Mouse (Mus musculus) cerebellum, postnatal 10 days (tissue): ENCODE data around the gene Tas2r102.

Source experiments
- DNase-seq, 2 experiments: peaks; one replicate each; pipeline ENCODE4 v3.0.0; 2021; ENCODE audit warnings: mixed read lengths in 2 of 2

The Tas2r102 gene

DNA sequence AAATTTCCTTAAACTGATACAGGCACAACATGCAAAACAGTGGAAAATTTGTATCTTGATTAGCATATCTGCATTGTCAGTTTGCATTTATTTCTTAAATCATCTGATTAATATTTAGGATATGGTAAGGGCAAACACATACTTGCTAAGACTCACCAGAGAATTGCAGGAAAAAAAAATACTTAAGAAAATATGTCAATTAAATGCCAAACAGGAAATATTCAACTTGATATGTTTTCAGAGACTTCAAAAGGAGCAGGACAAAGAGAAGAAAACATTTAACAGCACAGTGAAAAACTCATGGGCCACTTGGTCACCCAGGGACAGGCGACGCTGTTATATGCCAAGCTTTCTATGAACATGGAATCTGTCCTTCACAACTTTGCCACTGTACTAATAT, at the start of gene Tas2r102:
TSS of gene Tas2r102 (plus strand) at position 301 of the 400 bp plus-strand sequence.
- DNase-seq = no peak

DNA sequence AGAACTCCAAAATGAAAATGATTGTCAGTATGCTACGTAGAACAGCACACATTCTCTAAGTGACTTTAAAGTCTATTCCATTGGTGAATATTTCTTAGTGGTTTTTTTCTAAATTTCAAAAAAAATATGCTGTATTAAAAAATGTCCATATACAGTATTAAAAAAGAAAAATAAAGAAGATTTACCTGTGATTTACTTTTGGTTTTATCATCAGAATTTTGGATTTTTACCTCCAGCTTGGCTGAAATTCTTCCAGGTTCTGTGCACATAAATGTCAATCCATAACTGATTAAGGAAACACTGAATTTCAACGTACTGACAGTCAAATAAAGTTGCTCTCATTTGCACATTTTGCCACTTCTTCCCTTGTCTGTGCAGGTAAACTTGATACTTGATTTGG, 24.0 kb upstream of the Tas2r102 start, which contains the start of gene Tas2r115:
TSS of gene Tas2r115 (minus strand) at position 101 of the 400 bp plus-strand sequence.
- DNase-seq = no peak

DNA sequence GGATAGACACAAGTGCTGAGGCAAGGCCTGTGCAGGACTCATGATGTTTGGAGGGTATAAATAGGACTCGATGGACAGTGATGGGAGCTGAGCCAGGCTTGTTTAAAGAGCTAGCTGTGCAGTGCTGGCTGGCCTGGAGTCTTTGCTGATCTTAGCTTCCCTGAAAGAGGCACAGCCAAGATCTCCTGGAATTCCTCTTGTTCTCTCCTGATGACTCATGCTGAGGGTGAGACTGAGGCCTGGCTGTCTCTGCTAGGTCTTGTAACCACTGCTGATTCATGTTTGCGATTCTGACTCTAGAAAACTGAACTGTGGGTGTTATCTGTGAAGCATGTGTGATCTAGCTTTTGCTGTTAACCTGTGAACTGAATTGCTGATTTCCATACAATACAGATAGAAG, 11.7 kb upstream of the Tas2r102 start:
- no peak for DNase-seq

DNA sequence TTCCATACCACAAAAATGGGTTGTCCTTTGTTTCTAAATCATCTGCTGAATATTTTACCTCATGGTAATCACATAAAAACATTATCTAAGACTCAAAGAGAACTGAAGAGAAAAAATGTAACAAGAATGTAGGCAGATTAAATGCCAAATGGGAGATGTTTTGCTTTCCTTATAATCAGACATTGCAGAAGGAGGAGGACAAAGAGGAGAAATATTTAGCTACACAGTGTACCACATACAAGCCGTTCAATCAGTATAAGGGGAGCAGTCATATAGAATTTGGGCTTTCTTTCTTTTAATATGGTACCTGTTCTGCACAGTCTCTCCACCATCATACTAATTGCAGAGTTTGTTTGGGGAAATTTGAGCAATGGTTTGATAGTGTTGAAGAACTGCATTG, 7.5 kb upstream of the Tas2r102 start, which contains the start of gene Tas2r124:
TSS of gene Tas2r124 (plus strand) at position 301 of the 400 bp plus-strand sequence.
- no peak for DNase-seq

DNA sequence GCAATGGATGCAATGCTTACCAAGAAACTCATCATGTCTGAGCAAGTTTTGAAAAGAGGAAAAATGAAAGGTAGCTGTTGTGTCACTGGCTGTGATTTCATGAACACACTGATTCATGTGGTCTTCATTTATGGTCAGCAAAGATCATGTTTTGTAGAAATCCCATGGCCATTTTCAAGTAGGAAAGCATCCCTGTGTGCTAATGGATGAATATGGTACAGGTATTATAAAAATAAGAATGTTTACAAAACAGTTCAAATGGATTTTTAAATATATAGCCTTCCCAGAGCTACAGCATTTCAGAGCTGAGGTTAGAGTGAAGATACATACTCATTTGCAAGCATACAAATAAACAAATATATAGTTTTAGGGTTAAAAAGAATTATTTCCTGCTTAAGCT, 16.1 kb downstream of the Tas2r102 start, which contains the start of gene Tas2r136:
TSS of gene Tas2r136 (minus strand) at position 101 of the 400 bp plus-strand sequence.
- DNase-seq = no peak

DNA sequence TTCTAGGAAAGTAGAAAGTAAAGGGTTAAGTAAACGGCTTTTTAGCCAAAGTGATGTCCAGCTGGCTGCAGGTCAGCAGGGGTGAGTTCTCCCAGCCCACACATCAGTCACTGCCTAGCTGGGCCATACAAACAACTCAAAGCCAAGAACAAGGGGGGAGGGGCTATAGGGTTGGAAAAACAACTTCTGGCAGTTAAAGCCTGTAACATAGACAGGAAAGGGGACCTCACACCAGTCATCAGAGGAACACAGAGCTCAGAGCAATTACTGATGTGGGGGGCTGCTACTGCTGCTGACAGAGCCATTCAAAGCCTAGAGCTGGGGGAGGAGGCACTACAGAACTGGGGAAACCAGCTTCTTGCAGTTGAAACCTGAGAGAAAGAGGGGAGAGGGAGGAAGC, 33.5 kb downstream of the Tas2r102 start:
- no peak for DNase-seq

DNA sequence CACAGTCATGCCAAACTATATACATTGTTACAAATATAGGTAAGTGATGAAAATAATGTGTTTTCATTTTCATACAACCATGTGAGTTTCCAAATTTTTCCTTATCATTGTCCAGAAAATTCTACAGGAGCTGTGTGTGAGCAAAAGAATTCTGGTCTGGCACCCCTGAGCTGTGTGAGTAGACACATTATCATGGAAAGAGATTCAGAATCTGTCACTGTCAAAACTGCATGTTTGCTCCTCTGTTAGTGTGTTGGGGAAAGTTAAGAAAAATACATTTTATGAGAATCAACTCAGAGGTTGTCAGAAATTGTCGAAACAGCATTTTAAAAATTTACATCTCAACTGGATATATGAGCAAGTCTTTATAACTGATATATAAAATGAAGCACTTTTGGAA, 40.6 kb downstream of the Tas2r102 start, which contains the start of gene Tas2r117:
TSS of gene Tas2r117 (plus strand) at position 301 of the 400 bp plus-strand sequence.
- DNase-seq = no peak
